Mouse (Mus musculus) gastrocnemius, adult 8-10 months (tissue): Measurements from ENCODE around the gene Edil3. TPM values are rescaled to one million over a fixed set of nuclear protein-coding genes. Genes with fewer than 3 reads are reported as not detected.

Source experiments
- DNase-seq, 2 experiments: peaks; one replicate each; pipeline ENCODE4 v3.0.0; 2022; ENCODE audit warnings: low spot score in 2 of 2
- total RNA-seq, 4 experiments: library from RNA; stranded (reverse); gene quantifications; 2 replicates each; pipeline ENCODE4 v1.2.4; 2022

Edil3 gene
- total RNA-seq: under 1 TPM; 0.35 to 0.74 (median 0.40) TPM

DNA sequence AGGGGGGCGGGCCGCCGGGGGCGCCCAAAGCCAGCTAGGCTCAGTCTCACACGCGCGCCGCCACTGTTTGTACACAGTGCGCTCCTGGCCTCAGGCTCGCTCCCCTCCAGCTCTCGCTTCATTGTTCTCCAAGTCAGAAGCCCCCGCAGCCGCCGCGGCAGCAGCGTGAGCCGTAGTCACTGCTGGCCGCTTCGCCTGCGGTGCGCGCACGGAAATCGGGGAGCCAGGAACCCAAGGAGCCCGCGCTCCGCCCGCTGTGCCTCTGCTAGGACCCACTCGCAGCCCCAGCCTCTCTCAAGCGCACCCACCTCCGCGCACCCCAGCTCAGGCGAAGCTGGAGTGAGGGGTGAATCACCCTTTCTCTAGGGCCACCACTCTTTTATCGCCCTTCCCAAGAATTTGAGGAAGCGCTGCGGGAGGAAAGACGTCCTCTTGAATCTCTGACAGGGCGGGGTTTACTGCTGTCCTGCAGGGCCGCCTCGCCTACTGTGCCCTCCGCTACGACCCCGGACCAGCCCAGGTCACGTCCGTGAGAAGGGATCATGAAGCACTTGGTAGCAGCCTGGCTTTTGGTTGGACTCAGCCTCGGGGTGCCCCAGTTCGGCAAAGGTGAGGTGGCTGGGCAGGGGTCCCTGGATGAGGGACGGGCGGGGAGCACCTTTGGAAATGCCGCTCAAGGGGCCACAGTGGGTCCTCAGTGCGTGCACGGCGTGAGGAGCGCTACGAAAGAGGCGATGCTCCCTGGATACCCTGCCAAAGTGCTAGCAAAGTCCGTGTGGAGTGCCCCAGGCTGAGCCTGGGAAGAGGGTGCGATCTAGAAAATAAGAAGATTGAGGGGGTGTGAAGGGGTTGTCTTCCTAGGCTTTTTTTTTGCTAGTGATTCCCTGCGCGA lies at the start of gene Edil3:
Gene Edil3 (plus strand): TSS at position 33 of the 892 bp plus-strand sequence.
- DNase-seq: no peak

DNA sequence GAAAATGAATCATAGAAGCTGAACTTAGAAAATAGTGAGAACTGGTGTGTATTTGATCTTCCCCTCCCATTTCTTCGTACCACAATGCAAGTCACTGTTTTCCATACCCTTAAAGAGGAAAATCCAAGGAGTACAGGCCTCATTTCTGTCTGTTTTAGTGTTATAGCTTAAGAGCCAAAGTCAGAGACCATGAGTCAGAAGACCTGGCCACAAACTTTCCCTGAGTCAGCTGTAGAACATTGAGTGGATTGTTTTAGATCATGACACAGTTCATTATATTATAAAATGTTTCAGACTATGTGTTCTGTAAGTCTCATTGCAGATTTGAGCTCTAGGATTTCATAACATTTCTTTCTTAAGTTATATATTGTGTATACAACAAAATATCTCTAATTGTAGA lies 22.1 kb upstream of the Edil3 start:
- no peak for DNase-seq

GRCm38 (mm10) chr13:88801006-88801405 lies 20.3 kb upstream of the Edil3 start:
- DNase-seq: no peak

DNA sequence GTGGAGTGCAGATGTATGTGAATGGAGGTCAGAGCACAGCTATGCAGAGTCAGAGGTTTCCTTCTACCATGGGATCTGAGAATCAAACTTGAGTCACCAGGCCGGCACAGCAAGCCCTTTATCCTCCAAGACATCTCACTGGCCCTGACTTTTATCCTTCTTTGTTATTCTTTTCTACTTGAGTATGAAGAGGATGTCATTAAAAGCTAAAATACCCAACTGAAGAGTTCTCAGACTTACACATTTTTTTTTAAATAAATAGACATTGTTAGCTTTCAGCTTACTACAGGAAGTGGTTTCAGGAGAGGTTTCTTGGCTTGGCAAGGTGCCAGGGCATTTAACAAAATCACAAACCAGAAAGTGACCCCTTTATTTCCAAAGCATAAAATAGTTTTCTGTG lies 15.4 kb upstream of the Edil3 start:
- no peak for DNase-seq

- no peak for DNase-seq
Observed at GRCm38 (mm10) chr13:88806269-88806668, 15.0 kb upstream of the Edil3 start.

GRCm38 (mm10) chr13:88810097-88810496 lies 11.2 kb upstream of the Edil3 start:
- no peak for DNase-seq

GRCm38 (mm10) chr13:88820686-88821308 lies 475 bp upstream of the Edil3 start:
- no peak for DNase-seq

DNA sequence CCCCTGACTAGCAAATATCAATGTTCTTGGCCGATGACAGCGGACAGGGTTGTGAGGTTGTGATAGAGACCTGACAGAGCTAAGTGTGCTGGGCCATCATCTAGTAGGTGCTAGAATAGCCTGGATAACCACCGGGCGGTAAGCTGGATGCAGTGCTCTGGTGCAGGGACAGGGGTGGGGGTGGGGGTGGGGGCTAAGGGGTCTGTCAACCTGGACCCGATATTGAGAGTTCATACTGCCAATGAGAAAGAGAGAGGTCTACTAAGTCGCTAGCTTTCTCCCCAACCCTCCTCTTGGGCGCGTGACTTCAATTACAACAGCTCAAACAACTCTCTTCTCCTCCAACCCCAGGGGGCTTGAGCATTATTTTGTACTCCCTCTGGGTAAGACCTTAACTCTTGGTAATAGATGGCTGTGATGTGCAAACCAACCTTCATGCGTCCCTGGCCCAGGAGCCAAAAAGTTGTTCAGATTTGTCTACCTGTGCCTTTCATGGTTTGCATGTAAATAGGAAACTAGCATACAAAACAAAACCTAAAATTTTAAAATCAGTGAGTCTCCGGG lies 1.1 kb downstream of the Edil3 start:
- no peak for DNase-seq

- no peak for DNase-seq
Observed at GRCm38 (mm10) chr13:88822976-88823521, 1.8 kb downstream of the Edil3 start.

GRCm38 (mm10) chr13:88823522-88824419 lies 2.5 kb downstream of the Edil3 start:
- no peak for DNase-seq

- no peak for DNase-seq
Observed at GRCm38 (mm10) chr13:88824441-88824840, 3.2 kb downstream of the Edil3 start.

DNA sequence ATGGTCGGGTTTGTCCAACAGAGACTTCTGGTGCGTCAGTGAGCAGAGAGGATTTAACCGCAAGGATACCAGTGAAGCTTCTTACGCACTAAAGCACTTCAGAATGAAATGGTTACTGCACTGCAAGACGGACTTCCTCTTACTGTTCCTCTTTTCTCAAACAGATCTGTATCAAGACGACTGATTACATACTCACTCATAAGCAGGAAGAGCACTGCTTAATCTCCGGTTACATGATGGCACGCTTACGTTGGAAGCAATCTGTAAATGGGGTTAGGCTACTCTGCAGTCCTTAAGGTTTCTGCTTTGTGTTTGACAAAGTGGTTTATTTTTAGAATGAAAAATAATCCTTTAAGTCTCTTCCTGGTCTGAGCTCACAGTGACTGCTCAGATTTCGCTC lies 7.1 kb downstream of the Edil3 start:
- no peak for DNase-seq

DNA sequence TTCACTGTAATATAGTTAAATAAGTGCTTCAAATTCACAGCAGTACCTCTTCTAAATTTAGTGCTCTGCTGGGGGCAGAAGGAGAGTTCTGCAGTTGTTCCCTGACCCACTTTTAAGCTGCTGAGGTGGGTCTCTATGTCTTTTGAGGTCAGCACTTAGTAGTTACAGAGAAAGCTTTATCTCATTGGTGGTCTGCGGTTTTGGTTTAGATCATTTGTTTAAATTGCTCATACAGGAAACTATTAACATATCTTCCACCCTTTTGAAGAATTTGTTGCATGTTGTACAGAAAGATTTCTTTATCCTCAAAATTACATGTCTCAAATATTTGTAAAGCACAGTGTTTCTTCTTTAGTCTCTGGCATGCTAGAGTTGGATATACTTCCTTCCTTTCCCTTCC lies 12.5 kb downstream of the Edil3 start:
- DNase-seq: no peak

GRCm38 (mm10) chr13:88849739-88850138 lies 28.5 kb downstream of the Edil3 start:
- no peak for DNase-seq

- no peak for DNase-seq
Observed at GRCm38 (mm10) chr13:88879960-88880359, 58.7 kb downstream of the Edil3 start.

DNA sequence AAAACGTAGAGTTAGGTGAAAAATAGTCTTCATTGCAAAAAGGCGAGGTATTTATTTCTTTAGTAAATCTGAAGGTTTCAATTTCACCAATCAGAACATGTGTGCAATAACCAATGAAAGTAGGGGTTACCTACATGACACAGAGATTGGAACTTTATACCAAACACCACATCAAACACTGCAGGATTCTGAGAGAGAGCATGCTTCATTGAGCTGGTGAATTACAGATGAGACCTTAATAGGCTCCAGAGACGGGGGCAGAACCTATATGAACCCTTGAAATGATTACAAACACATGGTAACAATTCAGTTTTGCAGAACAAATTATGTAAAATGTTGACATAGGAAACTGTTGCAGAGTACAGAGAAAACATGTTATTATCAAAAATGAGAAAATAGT lies 69.5 kb downstream of the Edil3 start:
- DNase-seq: no peak

DNA sequence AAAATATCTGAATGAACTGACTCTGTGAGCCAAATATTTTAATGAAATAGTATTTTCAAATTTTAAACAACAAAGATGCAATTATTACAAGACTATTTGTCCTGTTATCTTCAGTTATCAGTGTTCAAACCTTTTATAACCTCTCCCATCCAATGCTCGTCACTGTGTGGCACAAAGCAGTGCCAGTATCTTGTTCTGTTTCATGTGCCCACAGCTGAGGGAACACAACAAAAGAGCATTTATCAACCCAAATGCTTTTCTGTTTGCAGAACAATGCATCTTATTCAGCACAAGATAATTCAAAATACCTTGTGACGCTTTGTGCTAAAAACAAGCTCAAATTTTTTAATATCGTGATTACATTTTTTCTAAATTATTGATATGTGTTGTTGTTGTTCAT lies 78.8 kb downstream of the Edil3 start:
- no peak for DNase-seq

GRCm38 (mm10) chr13:88907405-88907804 lies 86.1 kb downstream of the Edil3 start:
- no peak for DNase-seq

DNA sequence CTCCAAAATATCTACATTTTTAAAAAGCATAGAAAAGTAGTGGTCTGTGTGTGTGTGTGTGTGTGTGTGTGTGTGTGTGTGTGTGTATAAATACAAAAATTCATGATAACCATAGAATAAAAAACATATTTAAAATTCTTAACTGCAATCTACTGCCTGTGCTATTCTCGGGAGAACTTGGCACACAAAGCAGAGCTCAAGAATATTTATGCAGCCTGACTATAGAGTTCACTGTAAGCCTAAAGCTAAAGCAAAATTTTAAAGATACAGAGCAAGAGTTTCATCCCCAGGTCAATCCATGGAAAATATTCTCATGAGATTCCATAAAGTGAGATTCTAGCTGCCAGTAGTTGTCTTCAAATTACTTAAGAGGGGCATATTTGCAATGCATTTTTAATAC lies 86.9 kb downstream of the Edil3 start:
- no peak for DNase-seq

DNA sequence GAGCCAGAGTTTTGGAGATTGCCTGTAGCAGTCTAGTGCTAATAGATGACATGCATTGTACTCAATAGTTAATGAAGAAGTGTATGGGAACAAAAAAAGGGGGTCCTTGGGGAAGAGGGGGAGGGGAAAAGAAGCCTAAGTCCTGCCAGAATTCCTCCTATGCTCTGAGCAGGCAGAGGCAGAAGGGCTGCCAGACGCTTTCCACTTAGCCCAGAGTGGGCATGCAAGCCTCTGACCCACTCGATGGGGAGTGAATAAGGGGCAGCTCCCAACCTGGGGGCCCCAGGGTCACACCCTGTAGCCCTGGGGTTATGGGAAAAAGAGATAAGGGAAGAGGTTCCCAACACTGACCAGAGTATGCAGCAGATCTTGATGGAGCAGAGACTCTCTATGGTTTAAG lies 95.2 kb downstream of the Edil3 start:
- DNase-seq: no peak

DNA sequence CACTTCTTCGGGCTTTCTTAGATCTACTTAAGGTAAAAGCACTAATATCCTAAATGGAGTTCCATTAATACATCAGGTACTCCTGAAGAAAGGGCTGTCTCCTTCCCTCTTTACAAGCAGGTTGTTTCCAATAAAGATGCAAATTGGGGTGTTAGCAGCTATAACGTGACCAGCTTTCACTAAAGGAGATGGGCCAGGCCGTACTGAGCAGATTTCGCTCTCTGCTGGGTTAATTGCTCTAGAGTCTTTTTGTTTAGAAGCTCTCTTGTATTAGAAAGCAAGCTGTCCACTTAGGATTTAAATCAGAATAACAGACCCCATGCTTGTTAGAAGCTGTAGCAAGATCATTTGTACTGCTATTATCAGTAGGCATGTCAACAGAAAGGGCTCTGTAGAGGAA lies 108.4 kb downstream of the Edil3 start:
- no peak for DNase-seq
